18 mouse cellular contexts compared by ENCODE assay signal in the genomic region with DNA sequence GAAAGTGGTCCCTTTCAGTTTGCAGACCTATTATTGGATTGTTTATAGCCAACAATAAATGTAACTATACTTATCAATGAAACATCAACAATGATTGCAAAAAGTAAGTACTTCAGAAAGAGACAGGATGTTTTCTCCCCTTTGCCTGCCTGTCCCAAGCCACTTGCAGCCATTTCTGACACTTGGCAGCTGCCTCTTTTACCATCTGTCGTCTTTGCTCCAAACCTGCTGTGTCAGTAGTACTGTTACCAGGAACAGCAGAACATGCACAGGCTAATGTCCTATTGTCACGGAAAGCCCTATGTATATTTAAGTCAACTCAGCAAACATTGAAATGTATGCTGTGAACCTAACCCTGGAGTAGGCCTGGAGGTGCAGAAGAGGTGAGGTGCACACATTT.
DNase-seq lines count a peak whose midpoint lies in the region; TF ChIP-seq lines count a peak whose summit lies in the region.
"Had no signal": no experiment of that assay in that cellular context is flagged by ENCODE, and none has a peak within 500 bp of the region (broad histone marks: within the 10 kb centered on the region; RNA-seq: fewer than 3 reads in every experiment).

No protein-coding gene starts in this region.

- no peak overlapping the region for H3K4me3 ChIP-seq in embryonic fibroblast, embryonic 13.5 days (ENCODE audit: insufficient read depth, low read length)
- H3K4me3 ChIP-seq: embryonic facial prominence, embryonic 13.5 days; forebrain, embryonic 12.5 days; heart, embryonic 12.5 days; intestine, embryonic 15.5 days; limb, embryonic 15.5 days; neural tube, embryonic 13.5 days had no signal

- TF ChIP-seq CTCF in embryonic fibroblast, embryonic 13.5 days (IDR thresholded peaks at IDR 0.05; ENCODE audit: borderline replicate concordance, insufficient read depth, low read length), result no peak

- H3K4me1 ChIP-seq in embryonic fibroblast, embryonic 13.5 days (ENCODE audit: control insufficient read depth, insufficient read depth, low read length), result peaks cover 22% of the 10 kb centered on the region
- H3K4me1 ChIP-seq: embryonic facial prominence, embryonic 13.5 days; limb, embryonic 15.5 days; neural tube, embryonic 13.5 days had no signal

- intact Hi-C loops in heart, postnatal 14 days (cut with DNase I), result no loop called here

- DNase-seq in heart, postnatal 14 days, result peak; percentile 36 to 39
- no peak for DNase-seq in heart, adult 11 months
- DNase-seq in brain, adult 2 months (ENCODE audit: low read depth, low spot score), result peak; percentile 73
- DNase-seq in cerebellum, adult 18-20 months, result peak; percentile 48 to 67
- DNase-seq in embryo, embryonic 11 days, result no peak
- no peak for DNase-seq in urinary bladder, adult 2 months (ENCODE audit: low spot score)
- DNase-seq in right cerebral cortex, postnatal 25 days, result no peak
- DNase-seq: adrenal gland, postnatal 10 days; kidney, postnatal 14 days; midbrain, embryonic 14.5 days had no signal

- H3K27ac ChIP-seq in embryonic fibroblast, embryonic 13.5 days (ENCODE audit: insufficient read depth, low read length), result peak overlapping the region; percentile 96; the same call in 1 of the 2 replicates
- H3K27ac ChIP-seq: embryonic facial prominence, embryonic 13.5 days; forebrain, embryonic 12.5 days; intestine, embryonic 15.5 days; limb, embryonic 15.5 days; macrophage; neural tube, embryonic 13.5 days had no signal

- TF ChIP-seq POLR2A in embryonic fibroblast, embryonic 13.5 days (IDR thresholded peaks at IDR 0.05; ENCODE audit: low read depth, low read length), result no peak

Comparison
In these comparisons a context has a peak if more than half of its experiments do, and no peak if none do; other contexts are left out.
1. DNase-seq: peak in heart, postnatal 14 days (2 of 2), brain, adult 2 months (single experiment) and cerebellum, adult 18-20 months (2 of 2); none in heart, adult 11 months (single experiment), embryo, embryonic 11 days (single experiment), urinary bladder, adult 2 months (single experiment) and right cerebral cortex, postnatal 25 days (single experiment).